Mouse (Mus musculus) thymus, adult 2 months (tissue): ENCODE measurements at regions not wholly inside any gene's neighbourhood (a gene's known extent, or its start where the extent isn't known, plus 50 kb on each side); places are given as distances from the start of the nearest gene placed in this dataset.

Source experiments
- DNase-seq: peaks from one replicate; pipeline ENCODE4 v3.0.0; 2021
- H3K27ac ChIP-seq: fragments of 200-500 bp; 2 replicates; pipeline ENCODE4 v1.5.1; 2012; ENCODE audit warnings: low read length, control low read depth; ENCODE audit not compliant: control insufficient read depth, insufficient read depth
- H3K27me3 ChIP-seq: fragments of 200-500 bp; 2 replicates; pipeline ENCODE4 v1.6.1; 2012; ENCODE audit warnings: mild to moderate bottlenecking, low read length, moderate library complexity, mixed read lengths; ENCODE audit not compliant: control insufficient read depth, insufficient read depth
- H3K36me3 ChIP-seq: fragments of 200-500 bp; 2 replicates; pipeline ENCODE4 v1.6.1; 2012; ENCODE audit warnings: mild to moderate bottlenecking, low read length, moderate library complexity; ENCODE audit not compliant: control insufficient read depth, insufficient read depth
- H3K4me1 ChIP-seq: fragments of 200-500 bp; replicated peaks from 2 replicates; pipeline ENCODE4 v1.6.1; 2012; ENCODE audit warnings: low read length; ENCODE audit not compliant: control insufficient read depth, insufficient read depth
- H3K4me3 ChIP-seq: fragments of 200-500 bp; 2 replicates; pipeline ENCODE4 v1.5.1; 2012; ENCODE audit warnings: mild to moderate bottlenecking, low read length, control low read depth, moderate library complexity; ENCODE audit not compliant: control insufficient read depth, insufficient read depth
- CTCF ChIP-seq: fragments of 200-500 bp; IDR thresholded peaks from 2 replicates; pipeline ENCODE4 v1.5.1; 2012; ENCODE audit warnings: mild to moderate bottlenecking, control low read depth, low read length, moderate library complexity, borderline replicate concordance; ENCODE audit not compliant: control insufficient read depth, poor library complexity, insufficient read depth; ENCODE audit errors: extremely low read depth
- POLR2A ChIP-seq: fragments of 200-500 bp; IDR thresholded peaks from 2 replicates; pipeline ENCODE4 v1.6.1; 2012; ENCODE audit warnings: mild to moderate bottlenecking, low read length, control low read depth, moderate library complexity; ENCODE audit not compliant: control insufficient read depth, poor library complexity, insufficient read depth; ENCODE audit errors: extremely low read depth
- WGBS: fragments of 180-500 bp; shearing (Covaris S2); methylation state at CpG from one replicate; pipeline ENCODE4 v1.1.7; 2018; 5-methylcytosine and 5-hydroxymethylcytosine counted together

DNA sequence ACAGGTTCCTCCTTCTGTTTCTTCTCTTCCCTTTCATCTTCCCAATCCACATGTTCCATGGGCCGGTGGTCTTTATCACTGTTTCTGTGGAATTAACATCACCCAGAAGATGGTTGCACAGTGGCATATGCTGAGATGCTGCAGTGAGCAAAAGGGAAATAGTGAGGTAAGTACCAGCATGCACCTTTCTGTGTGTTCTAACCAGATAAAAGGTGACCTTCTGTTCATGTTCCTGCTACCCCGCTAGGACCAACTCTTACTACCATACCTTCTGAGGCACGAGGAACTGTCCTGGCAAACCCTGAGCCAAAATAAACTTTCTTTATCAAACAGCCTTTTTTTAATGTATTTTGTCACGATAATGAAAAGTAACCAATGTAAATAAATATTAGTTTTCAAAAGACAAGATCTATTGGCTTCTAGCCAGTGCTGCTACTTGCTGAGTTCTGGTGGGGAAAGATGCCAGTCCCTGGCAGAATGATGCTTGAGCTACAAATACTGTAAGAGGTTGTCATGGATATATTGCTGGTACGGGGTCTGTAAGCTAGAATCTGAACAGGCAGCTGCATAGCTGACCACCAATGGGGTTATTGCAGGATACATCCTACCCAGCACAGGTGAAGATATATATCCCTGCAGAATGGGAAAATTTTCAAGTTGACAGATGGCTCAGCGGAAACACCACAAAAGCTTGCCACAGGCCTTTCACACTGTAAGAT is 264.1 kb downstream of the Rdh14 start:
- 88% methylated on average over 6 of the region's 6 CpGs for WGBS
- no peak overlapping the region for H3K27ac ChIP-seq
- TF ChIP-seq POLR2A (no peak), CTCF (no peak)
- no peaks in the 10 kb centered on the region for H3K36me3 ChIP-seq
- no peaks in the 10 kb centered on the region for H3K4me1 ChIP-seq
- DNase-seq, result no peak
- H3K4me3 ChIP-seq, result no peak overlapping the region
- H3K27me3 ChIP-seq, result no peaks in the 10 kb centered on the region

DNA sequence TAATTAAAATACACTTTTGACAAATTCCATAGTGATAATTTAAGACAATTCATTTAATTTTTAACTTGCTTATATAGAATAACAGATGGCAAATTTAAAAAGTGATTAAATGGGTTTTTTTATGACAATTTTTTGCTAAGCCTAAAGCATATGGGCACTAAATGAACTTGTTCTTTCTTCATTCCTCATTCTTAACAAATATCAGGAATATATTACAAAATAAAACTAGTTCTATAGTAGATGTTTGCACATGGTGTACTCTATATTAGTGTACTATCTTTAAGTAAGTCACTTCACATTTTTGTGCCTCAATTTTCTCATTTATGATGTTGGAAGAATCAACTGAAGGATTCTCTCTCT is 264.6 kb downstream of the Rdh14 start:
- TF ChIP-seq CTCF (no peak), POLR2A (no peak)
- DNase-seq, result no peak
- Histone ChIP-seq H3K27me3 (no peaks in the 10 kb centered on the region), H3K4me3 (no peak overlapping the region), H3K27ac (no peak overlapping the region), H3K36me3 (no peaks in the 10 kb centered on the region), H3K4me1 (no peaks in the 10 kb centered on the region)

DNA sequence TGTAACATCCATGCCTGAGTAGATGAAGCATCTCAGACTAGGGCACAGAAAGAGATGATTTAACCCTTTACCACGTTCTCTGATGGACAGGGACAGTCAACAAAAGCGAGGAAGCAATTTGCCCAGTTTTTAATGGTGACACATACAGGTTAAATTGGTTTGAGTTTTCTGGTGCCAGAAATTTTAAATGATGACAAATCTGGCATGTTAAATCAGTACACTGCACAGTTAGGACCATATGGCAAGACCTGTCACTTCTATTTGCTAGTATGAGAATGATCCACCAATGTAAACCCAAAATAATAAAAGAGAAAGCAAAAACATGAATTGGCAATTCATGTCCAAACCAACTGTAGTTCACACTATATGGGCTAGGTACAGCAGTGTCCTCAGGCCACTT is 268.3 kb downstream of the Rdh14 start:
- no peak for TF ChIP-seq CTCF
- no peak for TF ChIP-seq POLR2A
- Histone ChIP-seq H3K4me1 (no peaks in the 10 kb centered on the region), H3K27ac (no peak overlapping the region), H3K27me3 (no peaks in the 10 kb centered on the region), H3K4me3 (no peak overlapping the region), H3K36me3 (no peaks in the 10 kb centered on the region)
- WGBS, result 57% methylated on average over 2 of the region's 2 CpGs
- no peak for DNase-seq

DNA sequence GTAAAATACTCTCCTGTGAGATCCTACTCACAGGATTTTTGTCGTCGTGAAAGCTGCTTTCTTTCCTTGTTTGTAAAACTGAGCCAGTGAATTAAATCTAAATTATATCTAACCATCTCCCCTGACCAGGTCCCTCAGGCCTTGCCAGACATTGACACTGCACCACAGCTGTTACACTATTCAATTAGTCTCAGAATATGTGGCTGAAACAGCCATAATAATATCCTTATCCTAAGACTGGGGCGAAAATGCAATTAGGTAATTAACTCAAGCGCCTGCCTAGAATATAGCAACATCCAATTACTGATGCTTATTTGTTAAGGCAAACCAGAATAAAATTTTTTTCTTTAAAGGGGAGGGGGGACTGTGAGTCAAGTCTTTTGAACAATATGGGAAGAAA is 296.2 kb downstream of the Rdh14 start:
- H3K4me3 ChIP-seq, result no peak overlapping the region
- no peak overlapping the region for H3K27ac ChIP-seq
- H3K36me3 ChIP-seq, result no peaks in the 10 kb centered on the region
- WGBS, result 94% methylated on average over 4 of the region's 4 CpGs
- DNase-seq, result no peak
- H3K27me3 ChIP-seq, result no peaks in the 10 kb centered on the region
- no peaks in the 10 kb centered on the region for H3K4me1 ChIP-seq
- TF ChIP-seq POLR2A (no peak), CTCF (no peak)
